8 mouse cellular contexts compared by ENCODE assay signal in genomic region chr16:44347071-44347901, GRCm38 (mm10). TPM values are rescaled to one million over a fixed set of nuclear protein-coding genes. Genes with fewer than 3 reads are reported as not detected.
DNase-seq lines count a peak whose midpoint lies in the region; ATAC-seq lines count a peak whose summit lies in the region.

TSS of gene Spice1 (plus strand) at chr16:44347121.

- peak; percentile 100 for ATAC-seq in hindbrain, embryonic 15.5 days (ENCODE audit: low FRiP score, low read depth)

- under 1% methylated on average over 67 of the region's 67 CpGs for WGBS in hindbrain, embryonic 15.5 days
- WGBS in macrophage (ENCODE audit: missing documents) = 0% methylated on average over 66 of the region's 67 CpGs

- peak; percentile 95 for DNase-seq in R1 (ENCODE audit: low read depth, low spot score)
- DNase-seq in cerebellum, postnatal 25 days = peak; percentile 94 to 98
- peak; percentile 85 to 88 for DNase-seq in frontal cortex, postnatal 25 days (ENCODE audit: low spot score in 2 of 2)
- peak; percentile 95 to 97 for DNase-seq in left cerebral cortex, adult 18-20 months (ENCODE audit: low spot score in 2 of 2)
- peak; percentile 95 for DNase-seq in right cerebral cortex, adult 18-20 months
- DNase-seq in urinary bladder, postnatal 10 days (ENCODE audit: low spot score) = peak; percentile 81

- no peaks in the 10 kb centered on the region for H3K9me3 ChIP-seq in hindbrain, embryonic 15.5 days

- no peaks in the 10 kb centered on the region for H3K79me2 ChIP-seq in macrophage (ENCODE audit: inconsistent target)

- peak within 1 kb of the TSS; percentile 82 for H3K27ac ChIP-seq in hindbrain, embryonic 15.5 days (replicated peaks)
- H3K27ac ChIP-seq in macrophage = peak within 1 kb of the TSS; percentile 28; the same call in 1 of the 2 replicates

- peak within 1 kb of the TSS; percentile 73 for H3K4me3 ChIP-seq in hindbrain, embryonic 15.5 days
- H3K4me3 ChIP-seq in macrophage (ENCODE audit: inconsistent target) = peak within 1 kb of the TSS; percentile 39

- H3K36me3 ChIP-seq in hindbrain, embryonic 15.5 days = no peaks in the 10 kb centered on the region
- no peaks in the 10 kb centered on the region for H3K36me3 ChIP-seq in macrophage (ENCODE audit: inconsistent target)

- peak within 1 kb of the TSS; percentile 58 for H3K9ac ChIP-seq in hindbrain, embryonic 15.5 days

- peaks cover 13% of the 10 kb centered on the region for H3K4me1 ChIP-seq in hindbrain, embryonic 15.5 days (replicated peaks)

- H3K27me3 ChIP-seq in hindbrain, embryonic 15.5 days = no peaks in the 10 kb centered on the region

- H3K4me2 ChIP-seq in hindbrain, embryonic 15.5 days = peak within 1 kb of the TSS; percentile 74

RNA-seq across cellular contexts. Expression of gene Spice1, which starts in this region (rescaled TPM):
- 11.9 and 15.8 TPM in 2 replicates for polyA plus RNA-seq in hindbrain, embryonic 15.5 days (2015; fragmentation: Nextera tagmentation; extraction: Ambion mirVana)
- 10 to 100 TPM; 18.6 to 22.0 TPM for total RNA-seq in left cerebral cortex, adult 18-20 months (2021)
- 10 to 100 TPM in 21 of 26 experiments, 1 to 10 TPM in 5; 6.0 to 44.5 (median 17.9) TPM for total RNA-seq in macrophage (2018; cell fraction: chromatin; rRNA removed)
- 1 to 10 TPM; 1.7 to 8.2 (median 3.7) TPM for total RNA-seq in macrophage (2018; cell fraction: cytosol; rRNA removed)
- 10 to 100 TPM in 10 of 26 experiments, 1 to 10 TPM in 16; 2.5 to 31.8 (median 8.5) TPM for total RNA-seq in macrophage (2018; cell fraction: nucleus; rRNA removed)
- 4.5 to 7.6 TPM (median 4.9 TPM) in 3 replicates for polyA plus RNA-seq in macrophage (2018)

Comparison
In these comparisons a context has a peak if more than half of its experiments do, and no peak if none do; other contexts are left out.
1. Peak in every context shown above with its lines: DNase-seq, ATAC-seq, H3K4me3 ChIP-seq and H3K27ac ChIP-seq.